Mouse (Mus musculus) embryonic facial prominence, embryonic 12.5 days (tissue): Measurements from ENCODE around the gene Prkcq. TPM values are rescaled to one million over a fixed set of nuclear protein-coding genes. Genes with fewer than 3 reads are reported as not detected.
A peak's percentile ranks its signal among the peaks of the same experiment; 100 is the strongest.

Experiments used
- ATAC-seq: fragments of 200-750 bp; cut with Nextera tagmentation; 2 replicates; pipeline ENCODE4 v1.8.0; 2017; ENCODE audit not compliant: insufficient number of reproducible peaks, insufficient read depth, low FRiP score, low TSS enrichment
- H3K27ac ChIP-seq: fragments of 300-500 bp; sonication (generic); 2 replicates; pipeline ENCODE4 v1.5.1; 2016; ENCODE audit warnings: mild to moderate bottlenecking
- H3K27me3 ChIP-seq: fragments of 300-500 bp; sonication (generic); 2 replicates; pipeline ENCODE4 v1.6.1; 2016; ENCODE audit warnings: mild to moderate bottlenecking, moderate library complexity
- H3K36me3 ChIP-seq: fragments of 300-500 bp; sonication (generic); 2 replicates; pipeline ENCODE4 v1.6.1; 2016; ENCODE audit warnings: mild to moderate bottlenecking
- H3K4me1 ChIP-seq: fragments of 300-500 bp; sonication (generic); 2 replicates; pipeline ENCODE4 v1.6.1; 2016
- H3K4me2 ChIP-seq: fragments of 300-500 bp; sonication (generic); replicated peaks from 2 replicates; pipeline ENCODE4 v1.6.1; 2016; ENCODE audit warnings: mild to moderate bottlenecking, moderate library complexity
- H3K4me3 ChIP-seq: fragments of 300-500 bp; sonication (generic); 2 replicates; pipeline ENCODE4 v1.5.1; 2016; ENCODE audit warnings: mild to moderate bottlenecking
- H3K9ac ChIP-seq: fragments of 300-500 bp; sonication (generic); 2 replicates; pipeline ENCODE4 v1.6.1; 2016; ENCODE audit warnings: mild to moderate bottlenecking, moderate library complexity
- H3K9me3 ChIP-seq: fragments of 300-500 bp; sonication (generic); 2 replicates; pipeline ENCODE4 v1.6.1; 2016; ENCODE audit warnings: mild to moderate bottlenecking, moderate library complexity
- WGBS: fragments of 180-500 bp; shearing (Covaris S2); methylation state at CpG from one replicate; pipeline ENCODE4 v1.1.7; 2016; 5-methylcytosine and 5-hydroxymethylcytosine counted together
- polyA plus RNA-seq: library from polyadenylated mRNA; unstranded; fragments of >200 nt; fragmentation: Nextera tagmentation; extraction: Ambion mirVana; gene quantifications from 2 replicates; pipeline ENCODE4 v1.2.1, GENCODE M21; 2016

The Prkcq gene
- polyA plus RNA-seq, 1 experiment from 2014 or later: 4.6 TPM

- WGBS: 64% methylated on average over 3 of the region's 3 CpGs
- ATAC-seq: no peak
Measured at GRCm38 (mm10) chr2:11162701-11163100, 9.2 kb upstream of the Prkcq start.

GRCm38 (mm10) chr2:11164170-11164569 lies 7.7 kb upstream of the Prkcq start:
- 64% methylated on average over 3 of the region's 3 CpGs for WGBS
- Histone ChIP-seq H3K4me2 (no peak overlapping the region), H3K27me3 (no peaks in the 10 kb centered on the region), H3K9me3 (no peaks in the 10 kb centered on the region), H3K36me3 (no peaks in the 10 kb centered on the region), H3K9ac (no peak overlapping the region), H3K27ac (no peak overlapping the region), H3K4me3 (no peak overlapping the region), H3K4me1 (no peaks in the 10 kb centered on the region)
- no peak for ATAC-seq

More at GRCm38 (mm10) chr2:11162701-11163100, 9.2 kb upstream of the Prkcq start:
- no peak overlapping the region for H3K4me2 ChIP-seq
- H3K4me1 ChIP-seq: no peaks in the 10 kb centered on the region
- no peak overlapping the region for H3K9ac ChIP-seq
- no peak overlapping the region for H3K27ac ChIP-seq
- H3K9me3 ChIP-seq: no peaks in the 10 kb centered on the region
- no peaks in the 10 kb centered on the region for H3K36me3 ChIP-seq
- no peak overlapping the region for H3K4me3 ChIP-seq
- H3K27me3 ChIP-seq: no peaks in the 10 kb centered on the region

DNA sequence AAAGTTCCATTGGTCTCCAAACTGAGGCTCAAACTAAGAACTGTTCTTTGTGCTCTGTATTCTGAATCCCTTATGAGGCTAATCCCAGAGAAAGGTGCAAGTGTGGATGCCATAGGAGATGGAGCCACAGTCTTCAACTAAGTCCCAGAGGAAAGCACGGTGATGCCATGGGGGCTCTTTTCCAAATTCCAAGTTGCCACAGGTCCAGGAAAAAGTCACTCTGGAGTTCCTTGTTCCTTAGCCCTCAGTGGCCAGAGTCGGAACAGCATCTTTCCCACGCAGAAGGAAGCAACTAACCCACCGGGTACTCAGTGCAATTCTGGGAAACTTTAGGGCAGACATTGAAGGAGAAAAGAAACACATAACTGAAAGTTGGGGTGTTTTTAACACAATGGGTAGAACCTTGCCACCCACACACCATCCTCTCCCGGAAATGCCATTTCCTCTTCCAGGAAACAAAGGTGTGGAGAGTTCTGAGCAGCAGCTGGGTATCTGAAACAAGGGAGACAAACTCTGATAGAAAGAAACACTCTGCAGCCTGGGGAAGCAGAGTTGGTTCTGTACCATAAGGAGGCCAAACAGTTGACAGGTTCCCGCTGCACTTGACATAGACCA lies 2.1 kb upstream of the Prkcq start:
- Histone ChIP-seq H3K4me1 (no peaks in the 10 kb centered on the region), H3K27ac (no peak overlapping the region), H3K9ac (no peak overlapping the region), H3K36me3 (no peaks in the 10 kb centered on the region), H3K4me2 (no peak overlapping the region), H3K27me3 (peaks cover 10% of the 10 kb centered on the region; the same call in 1 of the 2 replicates), H3K9me3 (no peaks in the 10 kb centered on the region), H3K4me3 (no peak overlapping the region)
- 67% methylated on average over 6 of the region's 6 CpGs for WGBS
- no peak for ATAC-seq

GRCm38 (mm10) chr2:11172831-11173414 lies 1.0 kb downstream of the Prkcq start:
- Histone ChIP-seq H3K27ac (no peak overlapping the region), H3K4me1 (no peaks in the 10 kb centered on the region), H3K27me3 (peaks cover 10% of the 10 kb centered on the region; the same call in 1 of the 2 replicates), H3K36me3 (no peaks in the 10 kb centered on the region), H3K4me3 (peak overlapping the region; percentile 57), H3K4me2 (peak overlapping the region; percentile 86), H3K9me3 (no peaks in the 10 kb centered on the region), H3K9ac (no peak overlapping the region)
- ATAC-seq: no peak
- WGBS: 11% methylated on average over 9 of the region's 9 CpGs

DNA sequence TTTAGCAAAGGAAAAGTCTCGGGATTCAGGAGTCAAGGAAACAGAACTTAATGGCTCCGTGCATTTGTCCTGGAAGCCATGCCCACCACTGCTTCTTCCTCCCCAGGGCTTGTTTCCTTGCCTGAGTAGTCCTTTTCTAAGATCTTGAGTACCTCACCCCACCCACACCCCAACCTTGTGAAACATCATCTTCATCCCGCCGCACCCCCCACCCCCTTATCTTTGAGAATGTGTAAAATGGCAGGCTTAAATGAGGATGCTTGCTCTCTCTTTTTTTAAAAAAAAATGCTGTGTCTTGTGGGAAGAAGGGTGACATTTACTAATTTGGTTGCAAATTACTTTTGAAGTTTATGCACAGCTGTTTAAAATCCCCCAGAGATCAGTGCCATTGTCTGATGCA lies 1.6 kb downstream of the Prkcq start:
- no peak overlapping the region for H3K9ac ChIP-seq
- H3K36me3 ChIP-seq: no peaks in the 10 kb centered on the region
- no peaks in the 10 kb centered on the region for H3K4me1 ChIP-seq
- 0 out of 2 replicates have a peak overlapping the region, but pooled peaks have one; percentile 86 for H3K4me2 ChIP-seq
- H3K27me3 ChIP-seq: peaks cover 10% of the 10 kb centered on the region; the same call in 1 of the 2 replicates
- H3K4me3 ChIP-seq: no peak overlapping the region
- H3K27ac ChIP-seq: no peak overlapping the region
- 49% methylated on average over 4 of the region's 4 CpGs for WGBS
- ATAC-seq: no peak
- H3K9me3 ChIP-seq: no peaks in the 10 kb centered on the region

DNA sequence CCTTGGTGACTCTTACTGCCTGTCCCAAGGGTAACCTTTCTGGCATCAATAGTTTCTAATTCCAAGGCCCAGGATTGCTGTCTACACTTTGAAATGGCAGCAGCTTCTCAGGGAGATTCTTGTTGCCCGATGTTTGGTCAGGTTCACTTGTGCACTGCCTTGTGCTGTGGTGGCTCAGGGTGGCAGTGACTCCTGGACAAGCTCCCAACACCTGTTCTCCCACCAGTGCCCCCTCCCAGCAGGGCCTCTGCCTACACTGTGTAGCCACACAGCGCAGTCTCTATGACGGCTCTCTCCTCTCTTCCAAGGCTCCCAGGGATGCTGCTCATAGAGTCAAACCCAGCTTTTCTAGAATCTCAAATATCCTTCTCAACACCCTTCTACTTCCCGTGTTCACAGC lies 2.2 kb downstream of the Prkcq start:
- Histone ChIP-seq H3K27me3 (peaks cover 10% of the 10 kb centered on the region; the same call in 1 of the 2 replicates), H3K4me2 (no peak overlapping the region), H3K36me3 (no peaks in the 10 kb centered on the region), H3K4me1 (no peaks in the 10 kb centered on the region), H3K27ac (no peak overlapping the region), H3K9ac (no peak overlapping the region), H3K4me3 (no peak overlapping the region), H3K9me3 (no peaks in the 10 kb centered on the region)
- WGBS: 84% methylated on average over 4 of the region's 4 CpGs
- ATAC-seq: no peak

DNA sequence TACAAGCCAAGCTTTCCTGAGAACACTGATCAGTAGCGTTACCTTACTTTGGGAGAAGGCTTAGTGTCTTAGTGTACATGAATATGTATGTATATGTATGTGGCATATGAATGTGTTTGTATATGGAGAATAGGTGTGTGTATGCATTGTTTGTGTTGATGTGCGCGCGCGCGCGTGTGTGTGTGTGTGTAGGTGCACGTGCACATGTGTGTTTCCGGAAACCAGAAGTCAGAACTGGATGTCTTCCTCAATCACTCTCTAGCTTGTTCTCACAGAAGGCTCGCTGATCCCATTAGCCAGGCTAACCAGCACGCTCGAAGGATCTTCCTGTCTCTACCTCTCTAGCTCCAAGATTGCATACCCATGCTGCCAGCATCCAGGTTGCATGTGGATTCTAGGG lies 6.0 kb downstream of the Prkcq start:
- Histone ChIP-seq H3K27ac (no peak overlapping the region), H3K36me3 (no peaks in the 10 kb centered on the region), H3K9me3 (no peaks in the 10 kb centered on the region)

DNA sequence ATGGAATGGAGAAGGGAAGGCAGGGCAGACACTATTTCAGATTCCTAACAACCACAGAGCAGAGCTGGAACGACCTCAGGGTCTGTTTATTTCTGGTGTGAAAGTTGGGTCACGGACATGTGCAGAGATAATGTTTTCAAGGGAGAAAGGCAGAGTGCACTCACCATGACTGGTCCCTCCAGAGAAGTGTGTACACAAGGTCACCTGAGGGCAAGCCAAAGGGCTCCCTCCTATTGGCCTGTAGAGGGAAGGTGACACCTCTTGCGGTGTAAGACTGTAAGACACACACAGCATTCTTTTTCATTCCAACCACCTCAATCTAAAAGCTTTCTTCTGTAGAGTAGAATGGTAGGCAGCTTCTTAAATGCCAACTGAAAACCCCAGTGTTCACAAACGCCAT lies 9.6 kb downstream of the Prkcq start:
- H3K27ac ChIP-seq: no peak overlapping the region
- no peak overlapping the region for H3K4me2 ChIP-seq
- no peaks in the 10 kb centered on the region for H3K4me1 ChIP-seq
- 49% methylated on average over 4 of the region's 4 CpGs for WGBS
- no peaks in the 10 kb centered on the region for H3K36me3 ChIP-seq
- H3K9ac ChIP-seq: no peak overlapping the region
- no peak for ATAC-seq
- no peaks in the 10 kb centered on the region for H3K27me3 ChIP-seq
- H3K9me3 ChIP-seq: no peaks in the 10 kb centered on the region
- no peak overlapping the region for H3K4me3 ChIP-seq

More for the DNA sequence above, 6.0 kb downstream of the Prkcq start:
- Histone ChIP-seq H3K4me3 (no peak overlapping the region), H3K27me3 (peaks cover 6% of the 10 kb centered on the region; the same call in 1 of the 2 replicates), H3K4me2 (no peak overlapping the region), H3K9ac (no peak overlapping the region), H3K4me1 (no peaks in the 10 kb centered on the region)
- WGBS: 95% methylated on average over 12 of the region's 12 CpGs
- ATAC-seq: no peak; the same call in 1 of the 2 replicates

- Histone ChIP-seq H3K4me2 (no peak overlapping the region), H3K4me3 (no peak overlapping the region), H3K4me1 (no peaks in the 10 kb centered on the region), H3K9me3 (no peaks in the 10 kb centered on the region), H3K27me3 (no peaks in the 10 kb centered on the region), H3K36me3 (no peaks in the 10 kb centered on the region), H3K9ac (no peak overlapping the region), H3K27ac (no peak overlapping the region)
- ATAC-seq: no peak
- 94% methylated on average over 7 of the region's 7 CpGs for WGBS
Measured at GRCm38 (mm10) chr2:11182096-11182495, 10.2 kb downstream of the Prkcq start.

DNA sequence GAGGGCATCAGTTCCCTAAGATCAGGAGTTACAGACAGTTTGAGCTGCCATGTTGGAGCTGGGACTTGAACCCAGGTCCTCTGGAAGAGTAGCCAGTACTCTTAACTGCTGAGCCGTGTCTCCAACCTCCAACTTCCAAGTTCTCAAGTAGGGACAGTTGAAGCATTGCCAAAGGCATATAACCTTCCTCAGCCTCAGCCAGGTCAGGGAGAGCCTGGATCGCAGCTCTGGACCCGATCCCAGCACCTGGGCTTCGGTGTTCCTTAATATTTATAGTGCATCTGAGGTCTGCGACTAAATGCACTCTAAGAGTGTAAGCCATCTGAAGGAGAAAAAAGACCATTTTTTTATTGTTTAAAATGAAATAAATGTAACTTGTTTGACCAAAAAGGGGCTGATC lies 12.1 kb downstream of the Prkcq start:
- no peaks in the 10 kb centered on the region for H3K27me3 ChIP-seq
- WGBS: 94% methylated on average over 5 of the region's 5 CpGs
- no peak overlapping the region for H3K27ac ChIP-seq
- no peak for ATAC-seq
- no peak overlapping the region for H3K9ac ChIP-seq
- H3K9me3 ChIP-seq: no peaks in the 10 kb centered on the region
- no peak overlapping the region for H3K4me2 ChIP-seq
- no peak overlapping the region for H3K4me3 ChIP-seq
- H3K36me3 ChIP-seq: no peaks in the 10 kb centered on the region
- no peaks in the 10 kb centered on the region for H3K4me1 ChIP-seq

GRCm38 (mm10) chr2:11186586-11186985 lies 14.7 kb downstream of the Prkcq start:
- Histone ChIP-seq H3K4me1 (no peaks in the 10 kb centered on the region), H3K9me3 (no peaks in the 10 kb centered on the region), H3K4me2 (no peak overlapping the region), H3K27me3 (no peaks in the 10 kb centered on the region), H3K27ac (no peak overlapping the region), H3K36me3 (no peaks in the 10 kb centered on the region), H3K9ac (no peak overlapping the region), H3K4me3 (no peak overlapping the region)
- ATAC-seq: no peak
- WGBS: 96% methylated on average over 3 of the region's 3 CpGs

DNA sequence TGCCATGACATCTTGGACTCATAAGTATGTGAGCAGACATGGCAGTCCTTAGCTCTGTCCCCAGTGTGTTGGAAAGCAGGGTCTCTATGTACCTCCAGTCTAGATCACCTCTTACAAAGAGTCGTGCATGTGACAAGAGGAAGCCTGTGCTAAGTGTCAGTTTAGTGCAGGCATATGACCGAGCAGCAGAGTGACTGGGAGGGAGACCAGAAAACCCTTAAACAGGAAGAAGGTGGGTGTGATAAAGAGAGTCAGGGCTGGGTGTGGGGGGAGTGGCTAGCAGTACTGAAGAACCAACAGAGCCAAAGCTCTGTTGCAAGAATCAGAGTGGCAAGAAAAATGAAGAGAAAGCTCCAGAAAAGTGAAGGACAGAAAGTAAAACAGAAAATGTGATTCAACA lies 15.3 kb downstream of the Prkcq start:
- no peak for ATAC-seq
- Histone ChIP-seq H3K36me3 (no peaks in the 10 kb centered on the region), H3K9me3 (no peaks in the 10 kb centered on the region), H3K27ac (no peak overlapping the region), H3K4me2 (no peak overlapping the region), H3K4me1 (no peaks in the 10 kb centered on the region), H3K9ac (no peak overlapping the region), H3K4me3 (no peak overlapping the region), H3K27me3 (no peaks in the 10 kb centered on the region)
- WGBS: 73% methylated on average over 2 of the region's 2 CpGs
